Comparison of ENCODE assay signal across 17 mouse cellular contexts in the genomic region with DNA sequence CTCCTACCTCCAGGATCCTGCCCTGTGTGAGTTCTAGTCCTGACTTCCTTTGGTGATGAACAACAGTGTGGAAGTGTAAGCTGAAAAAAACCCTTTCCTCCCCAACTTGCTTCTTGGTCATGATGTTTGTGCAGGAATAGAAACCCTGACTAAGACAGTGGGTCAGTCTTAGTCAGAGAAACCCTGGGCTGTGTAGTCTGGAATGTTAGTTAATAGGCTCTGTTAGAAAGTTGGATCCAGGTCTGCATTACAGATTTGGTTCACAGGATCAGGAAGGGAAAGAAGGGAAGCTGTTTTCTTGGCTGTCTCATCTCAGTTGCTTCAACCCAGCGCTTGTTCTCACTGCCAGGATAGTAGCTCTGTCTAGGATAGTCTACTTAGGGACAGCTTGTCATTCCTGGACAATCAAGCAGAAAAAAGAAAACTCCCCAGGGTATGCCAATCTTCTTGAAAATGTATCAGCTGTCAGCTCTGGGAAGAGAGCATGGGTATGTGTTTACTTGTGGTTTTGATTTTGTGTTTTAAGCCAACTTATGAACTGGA.
"Had no signal": no experiment of that assay in that cellular context is flagged by ENCODE, and none has a peak within 500 bp of the region (broad histone marks: within the 10 kb centered on the region; RNA-seq: fewer than 3 reads in every experiment).

No protein-coding gene starts in this region.

- H3K9me3 ChIP-seq: midbrain, embryonic 15.5 days had no signal

- H3K4me2 ChIP-seq: limb, embryonic 13.5 days; midbrain, embryonic 11.5 days; midbrain, embryonic 15.5 days; neural tube, embryonic 13.5 days had no signal

- H3K27me3 ChIP-seq: limb, embryonic 13.5 days; midbrain, embryonic 15.5 days; neural tube, embryonic 13.5 days had no signal

- H3K4me1 ChIP-seq: limb, embryonic 13.5 days; megakaryocyte, embryonic 14.5 days; midbrain, embryonic 15.5 days; neural tube, embryonic 13.5 days had no signal

- H3K9ac ChIP-seq: limb, embryonic 13.5 days; liver, embryonic 14.5 days; midbrain, embryonic 15.5 days; neural tube, embryonic 13.5 days had no signal

- H3K36me3 ChIP-seq: limb, embryonic 13.5 days; midbrain, embryonic 15.5 days; neural tube, embryonic 13.5 days had no signal

- ATAC-seq: lung, postnatal 0 days; midbrain, embryonic 15.5 days had no signal

- H3K27ac ChIP-seq: limb, embryonic 13.5 days; liver, embryonic 14.5 days; macrophage; midbrain, embryonic 15.5 days; neural tube, embryonic 13.5 days had no signal

- DNase-seq: kidney, postnatal 25 days; layer of hippocampus, adult 9-11 months; layer of hippocampus, postnatal 36 days; lung, adult 2 months; retina, postnatal 1 day; right cerebral cortex, postnatal 4 days; spleen, adult 18-20 months; thymus, adult 18-20 months; thymus, postnatal 14 days had no signal

- H3K4me3 ChIP-seq: limb, embryonic 13.5 days; megakaryocyte, embryonic 14.5 days; midbrain, embryonic 15.5 days; neural tube, embryonic 13.5 days had no signal
